Mouse (Mus musculus) left cerebral cortex, postnatal 4 days (tissue): ENCODE measurements around the gene Pdxk. TPM values are rescaled to one million over a fixed set of nuclear protein-coding genes. Genes with fewer than 3 reads are reported as not detected.
"Not testable (repeated sequence)": the region's sequence is repeated elsewhere in the genome, so short reads cannot be mapped to it uniquely, and the experiment has no call there.

Source experiments
- DNase-seq: peaks from one replicate; pipeline ENCODE4 v3.0.0-alpha.2; 2022
- intact Hi-C: fragments of 180-260 bp; cut with DNase I; formaldehyde crosslinking; loops from one replicate; pipeline ENCODE4 v1.15.1; 2025
- total RNA-seq, 2 experiments: library from RNA; stranded (reverse); gene quantifications; 2 replicates each; pipeline ENCODE4 v1.2.3; 2021

The Pdxk gene
- total RNA-seq, 2 experiments from 2014 or later = 41.1 to 45.1 TPM

DNA sequence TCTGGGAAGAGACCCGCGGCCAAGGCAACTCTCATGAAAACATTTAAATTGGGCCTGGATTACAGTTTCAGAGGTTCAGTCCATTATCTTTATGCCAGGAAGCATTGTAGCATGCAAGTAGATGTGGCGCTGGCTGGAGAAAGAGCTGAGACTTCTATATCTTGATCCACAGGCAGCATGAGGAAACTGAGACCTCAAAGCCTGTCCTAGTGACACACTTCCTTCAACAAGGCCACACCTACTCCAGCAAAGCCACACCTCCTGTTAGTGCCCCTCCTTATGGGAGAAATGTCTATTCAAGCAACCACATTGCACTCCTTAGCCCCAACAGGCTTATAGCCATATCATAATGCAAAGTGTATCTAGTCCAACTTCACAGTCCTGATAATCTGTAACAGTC, 42.2 kb downstream of the Pdxk start:
- DNase-seq = no peak
- intact Hi-C loops = no loop called here

DNA sequence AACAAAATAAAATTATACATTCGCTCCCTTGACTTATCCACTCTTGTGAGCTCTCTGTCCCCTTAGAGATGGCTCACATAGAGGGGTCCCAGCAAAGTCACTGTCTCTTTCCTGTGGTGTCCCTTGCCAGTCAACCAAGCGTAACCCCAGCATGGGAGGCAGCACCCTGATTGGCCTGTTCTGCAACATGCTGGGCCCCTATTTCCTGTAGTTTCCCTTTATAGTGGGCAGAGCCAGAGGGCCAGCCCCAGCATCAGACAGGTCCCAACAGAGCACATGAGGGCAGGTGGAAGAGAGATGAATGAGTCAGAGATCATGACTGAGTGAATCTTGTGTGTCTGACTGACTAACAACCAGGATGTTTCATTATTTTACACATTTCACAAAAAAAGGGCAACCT, 43.8 kb downstream of the Pdxk start:
- no peak for DNase-seq
- intact Hi-C loops = no loop called here

DNA sequence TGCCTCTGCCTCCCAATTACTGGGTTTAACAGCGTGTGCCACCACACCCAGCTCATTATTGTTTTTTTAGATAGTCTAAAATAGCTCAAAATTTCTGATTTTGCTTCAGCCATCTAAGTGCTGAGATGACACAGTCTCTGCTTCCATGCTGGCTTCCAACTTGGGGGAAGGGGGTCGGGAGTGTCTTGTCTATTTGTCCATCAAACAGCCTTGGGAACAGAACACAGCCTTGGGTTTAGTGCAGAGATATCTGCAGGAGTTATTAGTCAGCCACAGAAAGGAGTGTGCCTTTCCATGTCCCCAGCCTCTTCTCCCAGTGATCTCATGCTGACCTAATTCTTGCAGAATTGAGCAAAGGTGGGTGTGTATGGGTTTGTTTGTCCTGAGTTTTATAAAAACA, 46.0 kb downstream of the Pdxk start:
- DNase-seq = no peak
- intact Hi-C loops = no loop called here

DNA sequence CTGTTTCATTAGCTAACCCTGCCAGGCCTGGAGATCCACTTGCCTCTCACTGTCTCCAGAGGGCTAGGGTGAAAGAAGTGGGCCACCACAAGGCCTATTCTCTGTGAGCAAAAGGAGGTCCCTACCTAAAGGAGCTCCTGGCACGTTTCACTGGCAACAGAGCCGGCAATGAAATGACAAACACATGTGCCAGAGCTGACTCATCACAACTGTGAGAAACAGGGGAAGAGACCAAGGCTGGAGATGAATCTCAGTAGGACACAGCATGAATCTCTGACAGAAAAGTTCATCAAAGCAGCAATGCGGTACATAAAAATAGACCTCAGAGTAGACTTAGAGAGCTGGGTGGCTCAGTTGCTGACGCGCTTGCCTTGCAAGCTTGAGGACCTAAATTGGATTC, 46.9 kb downstream of the Pdxk start:
- DNase-seq = no peak
- intact Hi-C loops = no loop called here

DNA sequence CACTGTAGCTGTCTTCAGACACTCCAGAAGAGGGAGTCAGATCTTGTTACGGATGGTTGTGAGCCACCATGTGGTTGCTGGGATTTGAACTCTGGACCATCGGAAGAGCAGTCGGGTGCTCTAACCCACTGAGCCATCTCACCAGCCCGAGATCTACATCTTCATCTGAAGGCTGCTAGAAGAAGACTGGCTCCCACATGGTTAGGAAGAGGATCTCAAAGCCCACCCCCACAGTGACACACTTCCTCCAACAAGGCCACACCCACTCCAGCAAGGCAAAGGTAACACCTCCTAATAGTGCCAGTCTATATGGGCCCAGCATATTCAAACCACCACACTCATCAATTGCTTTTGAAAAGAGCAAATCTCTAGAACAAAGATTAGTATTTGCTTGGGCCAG, 49.8 kb downstream of the Pdxk start:
- intact Hi-C loops, DNase-seq: not testable (repeated sequence)

DNA sequence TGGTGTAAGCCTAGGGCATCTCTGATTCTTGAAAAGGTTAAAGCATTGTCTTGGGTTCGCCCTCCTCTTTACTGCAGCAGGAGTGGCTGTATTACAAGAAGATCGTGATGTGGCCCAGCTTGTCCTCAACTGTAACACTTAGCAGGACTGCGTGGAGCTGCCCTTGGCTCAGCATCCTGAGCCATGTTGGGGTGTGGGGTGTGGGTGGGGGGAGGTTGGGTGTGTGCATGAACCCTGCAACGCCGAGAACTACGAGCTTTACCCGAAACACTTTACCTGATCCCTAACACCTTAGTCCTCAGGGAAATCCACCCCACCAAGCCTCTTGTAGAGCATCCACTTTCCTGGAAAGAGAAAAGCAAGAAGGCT, 51.6 kb downstream of the Pdxk start:
- intact Hi-C loops = no loop called here
- DNase-seq = no peak

DNA sequence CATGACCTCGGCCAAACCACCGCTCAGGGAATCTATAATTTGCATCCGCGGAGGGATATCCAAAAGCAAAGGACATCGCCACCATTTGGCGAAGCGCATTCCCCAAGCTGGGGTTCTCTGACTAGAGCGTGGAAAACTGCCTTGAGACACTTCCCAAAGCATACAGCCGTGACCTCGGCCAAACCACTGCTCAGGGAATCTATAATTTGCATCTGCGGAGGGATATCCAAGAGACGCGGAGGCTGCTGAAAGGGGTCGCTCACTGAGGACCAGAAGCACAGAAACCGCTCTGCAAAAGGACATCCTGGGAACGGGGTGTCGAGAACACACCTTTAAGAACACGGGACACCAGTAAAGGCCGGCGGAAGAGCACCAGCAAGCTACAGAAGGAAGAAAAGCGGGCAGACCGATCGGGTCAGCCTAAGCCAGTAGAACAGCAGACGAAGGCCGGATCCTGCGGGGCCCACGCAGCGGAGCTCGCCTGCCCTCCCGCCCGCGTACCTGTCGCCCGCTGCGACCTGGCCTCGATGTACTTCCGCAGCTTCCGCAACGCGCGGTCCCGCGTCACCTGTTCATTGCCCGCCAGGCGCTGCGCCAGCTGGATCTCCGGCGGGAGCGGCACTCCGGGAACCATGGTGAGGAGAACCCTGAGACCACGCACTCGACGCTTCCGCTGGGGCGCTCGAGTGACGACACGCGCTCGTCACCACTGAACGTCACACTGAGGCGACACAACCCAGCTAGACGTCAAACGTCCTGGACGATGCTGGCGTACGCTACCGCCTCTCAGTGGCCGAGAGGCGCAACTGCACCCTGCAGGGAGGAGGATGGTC, 52.2 kb downstream of the Pdxk start, which contains the start of gene Rrp1:
Gene Rrp1, minus strand, starts transcription at position 725 of the 833 bp plus-strand sequence.
- DNase-seq = peak; percentile 93
- intact Hi-C loops = no loop called here

DNA sequence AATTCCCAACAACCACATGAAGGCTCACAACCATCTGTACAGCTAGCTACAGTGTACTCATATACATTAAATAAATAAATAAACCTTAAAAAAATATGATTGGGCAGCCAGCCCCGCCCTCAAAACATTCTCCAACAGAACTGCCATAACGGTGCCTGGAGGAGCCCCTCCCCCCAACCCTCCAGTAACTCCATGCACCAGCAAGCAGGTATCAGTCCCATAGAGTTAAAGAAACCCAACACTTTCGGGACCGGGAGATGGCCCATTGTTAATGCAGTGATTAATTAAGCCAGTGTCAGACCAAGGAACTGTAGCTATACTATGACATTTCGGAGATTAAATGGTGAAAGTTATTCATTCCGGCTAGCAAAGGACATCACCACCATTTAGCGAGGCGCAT, 52.9 kb downstream of the Pdxk start:
- intact Hi-C loops = no loop called here
- DNase-seq = no peak

DNA sequence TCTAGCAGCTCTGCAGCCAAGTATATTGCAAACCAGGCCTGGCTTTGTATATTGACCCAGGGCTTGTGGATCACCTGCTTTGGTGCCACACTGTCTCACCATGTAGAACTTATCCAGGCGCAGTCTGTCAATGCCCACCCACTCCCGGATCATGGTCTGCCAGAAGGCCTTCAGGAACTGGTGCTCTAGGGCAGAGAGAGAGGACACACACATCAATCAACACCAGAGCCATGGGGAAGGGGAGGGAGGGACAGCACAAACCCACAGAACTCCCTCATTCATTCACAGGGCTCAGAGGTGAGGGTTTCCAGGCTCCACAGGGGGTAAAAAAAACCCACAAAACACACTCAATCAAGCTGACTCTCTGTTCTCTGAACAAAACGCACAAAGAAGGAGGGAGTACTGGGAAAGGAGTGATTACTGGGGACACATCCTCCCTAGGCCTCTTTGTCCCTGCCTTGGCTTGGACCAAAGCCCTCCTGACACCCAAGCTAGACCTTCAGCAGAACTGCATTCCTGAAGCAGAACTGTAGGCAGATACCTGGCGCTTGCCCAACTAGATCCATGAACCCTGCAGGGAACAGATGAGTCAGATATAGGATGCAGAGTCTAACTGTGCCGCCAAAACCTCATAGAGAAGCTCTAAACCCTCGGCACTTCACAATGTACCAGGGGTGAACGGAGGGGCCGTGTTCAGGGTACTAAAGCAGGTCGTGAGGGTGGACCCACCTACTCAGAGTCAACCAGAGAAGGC, 55.6 kb downstream of the Pdxk start:
- intact Hi-C loops = no loop called here
- DNase-seq = no peak

DNA sequence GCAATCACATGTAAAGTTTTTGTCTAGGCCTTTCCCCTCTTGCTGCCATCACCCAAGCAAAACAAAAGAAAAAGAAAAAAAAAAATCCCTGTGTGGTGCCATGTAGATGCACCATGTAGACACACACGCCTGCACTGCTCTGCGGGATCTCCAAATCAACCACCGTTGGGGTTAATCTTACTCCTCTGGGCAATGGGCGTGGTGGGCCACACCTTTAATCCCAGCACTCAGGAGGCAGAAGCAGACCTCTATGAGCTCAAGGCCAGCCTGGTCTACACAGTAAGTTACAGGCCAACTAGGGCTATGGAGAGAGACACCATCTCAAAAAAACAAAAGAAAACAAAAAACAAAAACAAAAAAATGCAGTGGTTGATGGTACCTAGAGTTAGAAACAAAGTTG, 57.6 kb downstream of the Pdxk start:
- no peak for DNase-seq
- intact Hi-C loops = no loop called here

DNA sequence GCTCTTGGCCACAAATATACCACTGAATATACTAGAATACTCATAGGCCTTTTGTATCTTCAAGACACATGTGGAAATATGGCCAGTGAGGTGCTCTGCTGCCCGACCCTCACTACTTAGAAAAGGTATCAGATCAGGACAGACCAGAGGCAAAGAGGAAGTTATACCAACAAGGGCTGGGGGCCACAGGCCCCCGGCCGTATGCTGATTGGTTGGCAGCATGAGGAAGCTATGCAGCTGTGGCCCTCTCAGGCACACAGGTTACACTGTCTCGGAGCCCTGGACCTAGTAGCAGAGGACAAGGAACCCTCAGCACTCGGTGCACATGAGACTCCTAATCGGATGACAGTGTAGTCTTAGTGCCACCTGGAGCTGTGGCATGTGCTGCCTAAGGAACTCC, 58.6 kb downstream of the Pdxk start:
- DNase-seq = no peak
- intact Hi-C loops = no loop called here

DNA sequence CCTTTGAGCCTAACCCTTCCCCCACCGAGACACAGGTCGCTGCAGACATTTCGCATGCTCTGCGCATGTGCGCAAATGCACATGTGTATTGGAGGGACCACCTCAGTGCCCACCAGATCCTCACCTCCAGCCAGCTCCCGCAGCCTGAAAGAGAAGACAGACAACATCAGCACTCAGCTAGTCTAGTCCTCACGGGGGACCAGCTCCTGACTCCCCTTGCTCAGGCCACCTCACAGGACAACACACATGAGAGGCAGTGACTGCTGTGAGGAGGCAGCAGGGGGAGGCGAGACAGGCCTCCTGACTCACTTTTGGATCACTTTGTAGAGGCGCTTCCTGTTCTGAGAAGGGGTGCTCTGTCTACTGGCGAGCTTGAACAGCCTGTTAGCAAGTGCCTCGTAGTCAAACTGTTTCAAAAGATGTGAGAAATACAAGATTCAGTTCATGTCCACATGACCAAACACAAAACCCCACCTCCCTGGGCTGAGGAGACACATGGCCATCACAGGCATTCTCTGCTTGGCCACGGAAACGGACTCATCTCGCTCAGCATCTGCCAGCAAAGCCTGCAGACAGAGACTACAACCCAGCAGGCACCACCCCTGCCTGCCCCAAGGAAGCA, 62.4 kb downstream of the Pdxk start:
- DNase-seq = no peak
- intact Hi-C loops = no loop called here

DNA sequence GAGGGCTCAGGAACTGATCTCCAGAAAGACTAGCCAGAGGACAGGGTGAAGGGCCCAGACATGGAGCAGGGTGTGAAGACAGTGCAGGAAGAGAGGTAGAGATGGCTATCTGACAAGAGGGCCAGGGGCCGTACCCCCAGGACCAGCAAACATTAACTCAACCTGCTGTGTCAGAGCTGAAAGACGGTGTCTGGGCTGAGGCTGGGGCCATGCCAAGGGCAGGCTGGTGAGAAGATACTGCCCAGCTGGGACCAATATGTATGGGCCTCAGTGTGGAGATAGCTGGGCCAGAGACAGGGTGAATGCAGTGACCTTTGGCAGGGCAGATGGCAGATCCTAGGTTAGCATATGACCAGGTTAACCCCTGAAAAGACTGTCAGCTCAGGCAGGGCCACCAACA, 63.6 kb downstream of the Pdxk start:
- no peak for DNase-seq
- intact Hi-C loops = no loop called here

DNA sequence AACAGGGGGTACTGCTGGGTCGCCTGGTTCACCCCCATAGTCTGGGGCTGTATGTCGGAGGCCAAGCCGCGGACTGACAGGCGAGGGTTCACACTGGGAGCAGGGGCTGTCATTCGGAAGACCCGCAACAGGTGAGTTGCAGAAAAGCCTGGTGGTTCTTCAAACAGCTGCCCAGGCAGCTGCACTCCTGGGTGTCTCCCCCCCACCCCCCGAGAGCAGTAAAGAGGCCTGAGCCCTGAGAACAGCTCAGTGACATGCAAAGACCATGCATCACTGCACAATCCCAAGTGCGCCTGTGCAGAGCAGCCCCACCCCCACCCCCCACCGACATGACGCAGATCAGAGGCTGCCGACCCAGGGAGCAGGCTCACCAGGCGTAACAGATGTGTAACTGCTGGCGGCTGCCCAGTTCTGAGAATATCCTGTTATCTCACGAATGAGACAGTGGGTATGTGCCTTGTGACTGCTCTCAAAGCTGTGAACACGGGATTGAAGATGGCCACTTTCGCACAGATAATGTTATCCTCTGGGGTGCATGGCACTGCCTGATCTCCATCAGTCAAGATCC, 65.6 kb downstream of the Pdxk start:
- DNase-seq = no peak
- intact Hi-C loops = no loop called here

DNA sequence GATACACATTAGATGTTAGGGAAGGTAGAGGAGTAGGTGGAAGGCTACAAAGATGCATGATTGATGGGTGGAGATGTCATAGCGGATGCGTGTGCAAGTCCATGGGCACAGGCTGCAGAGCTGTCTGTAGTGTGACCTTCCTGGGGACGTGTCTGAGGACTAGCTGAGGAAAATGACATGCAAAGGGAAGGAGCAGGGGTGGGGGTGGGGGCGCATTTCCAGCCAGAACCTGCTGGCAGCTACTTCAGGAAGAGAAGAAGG, 68.2 kb downstream of the Pdxk start:
- intact Hi-C loops = no loop called here
- DNase-seq = no peak

DNA sequence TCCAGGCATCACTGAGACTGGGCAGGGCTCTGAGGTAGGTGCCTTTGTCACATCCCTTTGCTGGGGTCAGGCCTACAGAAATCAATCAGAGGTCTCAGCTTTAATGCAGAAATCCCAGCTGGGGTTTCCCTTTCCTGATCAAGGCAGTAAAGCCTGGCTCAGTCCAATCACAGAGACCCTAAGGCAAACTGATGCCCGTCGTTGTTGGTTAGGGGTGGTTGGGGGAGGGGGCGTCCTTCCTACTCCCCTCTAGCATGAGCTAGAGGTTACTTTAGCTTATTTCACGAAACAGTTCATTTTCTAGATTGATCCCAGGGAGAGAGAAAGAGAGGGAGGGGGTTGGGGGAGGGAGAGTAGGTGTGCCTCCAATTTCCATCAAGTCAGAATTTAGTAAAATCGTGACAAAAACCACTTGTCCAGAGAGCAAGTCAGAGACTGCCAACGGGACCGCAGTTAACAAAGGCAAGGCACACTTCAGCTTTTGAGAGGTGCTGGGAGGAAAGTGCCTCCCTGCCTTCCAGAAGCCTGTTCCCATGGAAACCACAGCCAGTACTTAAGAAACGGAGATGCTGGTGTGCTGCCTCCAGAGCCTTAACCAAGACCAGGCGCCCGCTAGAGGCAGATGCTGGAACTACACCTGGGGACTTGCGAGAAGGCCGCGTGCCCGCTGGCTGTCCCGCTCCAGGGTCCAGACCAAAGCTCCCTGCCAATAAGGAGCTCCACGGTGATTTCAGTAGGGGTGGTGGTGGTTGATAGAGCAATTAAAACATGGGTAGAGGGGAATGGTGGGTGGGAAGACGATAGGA, 68.8 kb downstream of the Pdxk start:
- peak; percentile 96 for DNase-seq
- intact Hi-C loops = no loop called here

DNA sequence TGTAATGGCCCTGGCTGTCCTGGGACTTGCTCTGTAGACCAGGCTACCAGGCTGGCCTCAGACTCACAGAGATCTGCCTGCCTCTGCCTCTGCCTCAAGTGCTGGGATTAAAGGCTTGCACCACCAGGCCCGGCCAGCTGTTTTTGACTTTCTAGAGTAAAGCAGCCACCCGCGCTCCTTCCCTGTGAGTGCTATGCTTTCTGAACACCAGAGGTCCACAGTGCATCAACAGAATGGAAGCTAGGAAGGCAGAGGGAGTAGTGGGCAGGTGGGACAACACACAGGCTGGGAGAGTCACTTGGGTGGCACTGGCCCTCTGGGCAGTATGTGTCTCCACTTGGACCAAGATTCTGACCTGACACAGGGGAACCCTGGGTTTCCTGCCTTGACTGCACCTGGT, 69.4 kb downstream of the Pdxk start:
- DNase-seq = no peak
- intact Hi-C loops = no loop called here

DNA sequence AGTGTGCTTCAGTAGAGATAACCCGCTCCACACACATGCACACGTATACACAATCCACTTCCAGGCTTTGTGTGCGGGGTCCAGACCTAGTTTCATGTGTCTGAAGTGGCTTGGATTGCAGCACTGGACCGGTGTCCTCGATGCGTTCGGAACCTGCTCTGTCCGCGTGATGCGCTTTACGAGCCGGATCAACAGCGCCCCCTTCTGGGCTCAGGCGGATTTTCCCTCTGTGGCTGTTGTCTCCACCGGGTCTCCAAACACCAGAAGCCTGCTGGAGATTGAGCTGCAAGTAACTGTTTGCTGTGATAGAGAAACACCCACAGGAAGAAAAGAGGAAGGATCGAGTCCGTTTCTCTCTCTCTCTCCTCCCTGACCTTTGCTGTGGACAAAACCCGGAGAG, 72.7 kb downstream of the Pdxk start:
- intact Hi-C loops = loop anchor here (5.0 kb wide), 1 partner anchor 115 kb away; no protein-coding TSS in a partner anchor

DNA sequence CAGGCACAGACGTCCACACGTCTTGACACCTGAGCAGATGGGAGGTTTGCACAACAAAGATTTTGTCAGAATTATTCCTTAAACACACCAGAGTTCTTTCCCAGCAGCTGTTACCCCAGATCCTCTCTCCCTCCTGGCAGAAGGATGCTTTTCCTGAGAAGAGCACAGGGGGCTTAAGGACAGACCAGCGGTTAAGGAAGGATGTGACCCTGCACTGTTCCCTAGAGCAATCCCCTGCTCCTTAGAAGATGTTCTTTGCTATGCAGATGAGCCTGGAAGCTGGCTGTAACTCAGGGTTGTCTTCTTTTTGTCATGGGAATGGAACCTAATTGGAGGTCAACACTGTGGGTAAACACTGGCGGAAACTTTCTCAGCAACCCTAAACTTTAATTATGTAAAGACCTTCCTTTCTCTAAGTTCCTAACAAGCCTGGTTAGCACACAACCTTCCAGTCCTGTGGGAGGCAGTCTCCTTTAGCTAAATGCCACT, 73.7 kb downstream of the Pdxk start:
- intact Hi-C loops = loop anchor here (5.0 kb wide), 1 partner anchor 114 kb away; no protein-coding TSS in a partner anchor
- DNase-seq = no peak

More for the DNA sequence above, 72.7 kb downstream of the Pdxk start:
- peak; percentile 82 for DNase-seq

DNA sequence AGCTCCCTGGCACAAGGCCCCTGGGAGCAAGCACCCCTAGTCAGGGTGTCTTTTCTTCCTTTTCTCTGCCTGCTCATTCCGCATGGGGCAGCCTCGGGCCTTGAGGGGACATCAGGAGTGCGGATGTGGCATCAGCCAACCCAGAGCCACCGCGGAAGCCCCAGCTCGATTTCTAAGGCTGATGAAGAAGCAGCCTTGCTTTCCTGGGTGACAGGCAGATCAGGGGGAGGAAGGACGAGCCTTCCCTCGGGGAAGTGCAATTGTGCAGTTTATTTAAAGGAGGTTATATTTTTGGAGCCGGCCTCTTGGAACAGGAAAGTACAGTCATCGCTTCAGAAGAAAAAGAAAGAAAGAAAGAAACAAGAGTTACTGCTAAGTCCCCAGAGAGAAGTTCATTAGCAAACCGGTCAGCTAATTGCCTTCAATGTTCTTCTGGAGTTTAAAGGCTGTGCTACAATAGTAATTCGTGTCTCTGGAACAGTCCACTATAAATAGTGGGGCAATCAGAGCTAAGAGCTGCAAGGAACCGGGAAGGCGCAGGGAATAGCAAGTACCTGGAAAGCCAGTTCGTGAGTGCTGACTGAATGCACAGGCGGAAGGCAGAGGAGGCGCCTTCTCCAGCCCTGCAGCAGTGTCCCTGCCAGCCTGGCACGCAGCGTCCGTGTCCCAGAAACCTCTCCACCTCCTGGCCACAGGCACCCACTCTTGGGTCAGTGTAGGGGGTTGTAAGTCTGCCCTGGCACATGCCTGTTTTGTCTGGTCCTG, 76.4 kb downstream of the Pdxk start:
- intact Hi-C loops = no loop called here
- no peak for DNase-seq
